Mouse (Mus musculus): ENCODE results near the gene Slc26a10. TPM values are rescaled to one million over a fixed set of nuclear protein-coding genes. Genes with fewer than 3 reads are reported as not detected.
"Not testable (repeated sequence)": the region's sequence is repeated elsewhere in the genome, so short reads cannot be mapped to it uniquely, and the experiment has no call there.

Slc26a10 gene
- total and polyA plus RNA-seq, 2 experiments from 2014 or later: 0.31 to 1.1 TPM

DNA sequence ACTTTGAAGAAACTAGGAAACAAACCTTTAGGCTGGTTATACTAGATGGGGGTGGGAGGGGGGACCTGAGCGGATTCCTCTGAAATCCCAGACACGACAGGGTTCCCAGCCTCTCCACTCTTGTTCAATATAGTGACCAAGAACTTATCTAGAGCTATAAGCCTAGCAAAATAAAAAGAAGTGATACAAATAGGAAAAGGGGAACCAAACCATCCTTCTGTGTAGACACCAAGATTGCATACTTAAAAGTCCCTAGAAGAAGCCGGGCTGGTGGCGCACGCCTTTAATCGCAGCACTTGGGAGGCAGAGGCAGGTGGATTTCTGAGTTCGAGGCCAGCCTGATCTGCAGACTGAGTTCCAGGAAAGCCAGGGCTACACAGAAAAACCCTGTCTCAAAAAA, 27.1 kb downstream of the Slc26a10 start:
- Histone ChIP-seq H3K4me3 (ENCODE audit: low read length) (no peak overlapping the region), H3K4me2 (ENCODE audit: low read depth, low read length) (no peak overlapping the region), H3K36me3 (ENCODE audit: insufficient read depth, low read length) (no peaks in the 10 kb centered on the region), H3K9ac (replicated peaks; ENCODE audit: low read length) (no peak overlapping the region), H3K27ac (no peak overlapping the region), H3K4me1 (ENCODE audit: insufficient read depth, low read length) (no peaks in the 10 kb centered on the region), H3K9me3 (ENCODE audit: low read length) (no peaks in the 10 kb centered on the region), H3K27me3 (ENCODE audit: insufficient read depth, low read length) (no peaks in the 10 kb centered on the region)
- DNase-seq (ENCODE audit: low spot score): no peak
- no peak for ATAC-seq
- TF ChIP-seq CTCF (IDR thresholded peaks at IDR 0.05; ENCODE audit: low read depth): no peak
- 92% methylated on average over 7 of the region's 7 CpGs for WGBS

DNA sequence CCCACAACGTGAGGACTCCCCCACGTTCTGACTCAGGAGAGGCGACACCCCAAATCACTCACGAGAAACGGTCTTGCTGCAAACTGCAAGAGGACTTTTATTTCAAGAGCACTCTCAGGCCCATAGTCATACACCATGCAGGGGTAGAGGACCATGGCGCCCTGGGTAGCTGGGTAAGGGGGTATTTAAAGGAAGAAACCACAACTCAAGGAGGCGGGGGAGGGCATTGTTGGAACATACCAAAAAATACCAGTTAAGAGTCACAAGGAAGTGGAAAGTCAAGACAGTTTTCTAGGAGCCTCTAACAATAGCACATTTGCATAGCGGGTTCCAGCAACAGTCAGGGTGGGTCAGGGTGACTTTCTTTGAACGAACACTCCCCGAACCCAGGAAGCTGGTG, 27.9 kb downstream of the Slc26a10 start:
- not testable (repeated sequence) for H3K4me1 ChIP-seq (ENCODE audit: insufficient read depth, low read length); ATAC-seq; DNase-seq (ENCODE audit: low spot score); H3K9me3 ChIP-seq (ENCODE audit: low read length); H3K4me2 ChIP-seq (ENCODE audit: low read depth, low read length); H3K9ac ChIP-seq (replicated peaks; ENCODE audit: low read length); H3K36me3 ChIP-seq (ENCODE audit: insufficient read depth, low read length); H3K27me3 ChIP-seq (ENCODE audit: insufficient read depth, low read length); H3K27ac ChIP-seq; H3K4me3 ChIP-seq (ENCODE audit: low read length)
- WGBS: 86% methylated on average over 10 of the region's 10 CpGs

DNA sequence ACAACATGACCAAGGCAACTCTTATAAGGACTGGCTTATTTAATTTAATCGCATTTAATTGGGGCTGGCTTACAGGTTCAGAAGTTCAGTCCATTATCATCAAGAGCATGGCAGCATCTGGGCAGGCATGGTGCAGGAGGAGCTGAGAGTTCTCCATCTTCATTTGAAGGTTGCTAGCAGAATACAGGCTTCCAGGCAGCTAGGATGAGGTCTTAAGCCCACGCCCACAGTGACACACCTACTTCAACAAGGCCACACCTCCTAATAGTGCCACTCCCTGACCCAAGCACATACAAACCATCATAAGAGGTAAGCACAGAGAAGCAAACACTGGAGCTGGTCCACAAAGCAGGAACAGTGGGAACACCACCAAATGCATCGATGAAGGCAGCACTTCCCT, 29.2 kb downstream of the Slc26a10 start:
- DNase-seq (ENCODE audit: low spot score); H3K27me3 ChIP-seq (ENCODE audit: insufficient read depth, low read length); ATAC-seq; H3K9ac ChIP-seq (replicated peaks; ENCODE audit: low read length); H3K4me3 ChIP-seq (ENCODE audit: low read length); H3K27ac ChIP-seq; H3K36me3 ChIP-seq (ENCODE audit: insufficient read depth, low read length); H3K4me2 ChIP-seq (ENCODE audit: low read depth, low read length); H3K9me3 ChIP-seq (ENCODE audit: low read length); H3K4me1 ChIP-seq (ENCODE audit: insufficient read depth, low read length): not testable (repeated sequence)
- 95% methylated on average over 3 of the region's 3 CpGs for WGBS

DNA sequence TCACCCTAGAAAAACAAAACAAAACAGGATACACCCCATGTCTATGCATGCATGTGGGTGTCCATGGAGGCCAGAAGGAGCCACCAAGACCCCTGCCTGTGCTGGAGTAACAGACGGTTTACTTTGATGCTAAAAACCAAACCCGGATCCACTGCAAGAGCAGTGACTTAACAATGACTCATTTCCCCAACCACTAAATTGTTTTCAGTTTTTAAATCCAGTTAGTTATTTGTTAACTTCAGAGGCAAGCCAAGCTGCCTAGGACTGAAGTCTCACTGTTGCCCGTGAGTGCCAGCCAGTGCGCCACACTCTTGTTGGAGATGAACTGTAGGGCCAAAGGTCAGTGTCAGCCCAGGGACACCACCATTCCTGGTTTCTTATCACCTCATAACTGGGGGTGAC, 30.0 kb downstream of the Slc26a10 start:
- H3K4me2 ChIP-seq (ENCODE audit: low read depth, low read length): no peak overlapping the region
- no peaks in the 10 kb centered on the region for H3K9me3 ChIP-seq (ENCODE audit: low read length)
- H3K9ac ChIP-seq (replicated peaks; ENCODE audit: low read length): no peak overlapping the region
- no peak for TF ChIP-seq CTCF (IDR thresholded peaks at IDR 0.05; ENCODE audit: low read depth)
- H3K4me1 ChIP-seq (ENCODE audit: insufficient read depth, low read length): no peaks in the 10 kb centered on the region
- H3K27me3 ChIP-seq (ENCODE audit: insufficient read depth, low read length): no peaks in the 10 kb centered on the region
- H3K36me3 ChIP-seq (ENCODE audit: insufficient read depth, low read length): no peaks in the 10 kb centered on the region
- ATAC-seq: no peak
- no peak for DNase-seq (ENCODE audit: low spot score)
- no peak overlapping the region for H3K4me3 ChIP-seq (ENCODE audit: low read length)
- no peak overlapping the region for H3K27ac ChIP-seq
- 81% methylated on average over 4 of the region's 4 CpGs for WGBS

DNA sequence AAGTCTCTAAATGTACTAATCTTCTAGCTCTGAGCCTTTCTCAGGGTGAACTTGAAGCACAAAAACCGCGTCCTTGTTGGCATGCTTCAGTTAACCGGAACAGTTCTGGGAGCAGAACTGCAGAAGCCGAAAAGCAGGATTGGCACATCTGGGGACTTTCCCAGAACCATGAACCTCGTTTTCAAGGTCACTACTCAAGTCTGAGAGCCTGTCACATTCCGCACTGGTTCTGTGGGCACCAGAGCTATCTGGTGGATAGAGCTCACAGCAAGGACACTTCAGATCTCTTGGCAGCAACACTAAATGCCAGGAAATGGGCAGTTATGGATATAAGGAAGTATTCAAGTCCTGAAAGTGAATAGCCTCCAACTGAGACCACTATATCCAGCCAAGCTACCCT, 33.3 kb downstream of the Slc26a10 start:
- DNase-seq (ENCODE audit: low spot score) (no peak), ATAC-seq (no peak)
- 60% methylated on average over 6 of the region's 6 CpGs for WGBS
- H3K4me1 ChIP-seq (ENCODE audit: insufficient read depth, low read length): no peaks in the 10 kb centered on the region
- no peaks in the 10 kb centered on the region for H3K9me3 ChIP-seq (ENCODE audit: low read length)
- no peak overlapping the region for H3K27ac ChIP-seq
- no peak overlapping the region for H3K9ac ChIP-seq (replicated peaks; ENCODE audit: low read length)
- H3K4me3 ChIP-seq (ENCODE audit: low read length): no peak overlapping the region
- no peak for TF ChIP-seq CTCF (IDR thresholded peaks at IDR 0.05; ENCODE audit: low read depth)
- H3K27me3 ChIP-seq (ENCODE audit: insufficient read depth, low read length): no peaks in the 10 kb centered on the region
- no peak overlapping the region for H3K4me2 ChIP-seq (ENCODE audit: low read depth, low read length)
- H3K36me3 ChIP-seq (ENCODE audit: insufficient read depth, low read length): no peaks in the 10 kb centered on the region

DNA sequence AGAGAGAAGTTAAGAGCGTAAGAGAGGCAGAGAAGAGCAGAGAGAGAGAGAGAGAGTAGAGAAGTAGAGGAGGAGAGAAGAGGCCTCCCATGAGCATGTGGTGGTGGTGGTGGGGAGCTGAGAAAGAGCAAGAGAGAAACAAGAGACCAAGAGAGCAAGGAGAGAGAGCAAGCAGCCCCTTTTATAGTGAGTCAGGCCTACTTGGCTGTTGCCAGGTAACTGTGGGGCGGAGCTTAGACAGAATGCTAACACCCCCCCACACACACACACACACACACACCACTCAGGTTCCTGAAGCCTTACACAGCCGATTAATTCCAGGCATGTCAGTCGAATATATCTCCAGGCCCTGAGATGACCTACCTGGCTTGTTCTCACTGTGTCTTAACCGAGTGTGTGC, 35.1 kb downstream of the Slc26a10 start:
- TF ChIP-seq CTCF (IDR thresholded peaks at IDR 0.05; ENCODE audit: low read depth): no peak
- no peak overlapping the region for H3K4me2 ChIP-seq (ENCODE audit: low read depth, low read length)
- H3K9ac ChIP-seq (replicated peaks; ENCODE audit: low read length): no peak overlapping the region
- no peaks in the 10 kb centered on the region for H3K9me3 ChIP-seq (ENCODE audit: low read length)
- no peak overlapping the region for H3K27ac ChIP-seq
- WGBS: 83% methylated on average over 5 of the region's 5 CpGs
- no peaks in the 10 kb centered on the region for H3K4me1 ChIP-seq (ENCODE audit: insufficient read depth, low read length)
- H3K4me3 ChIP-seq (ENCODE audit: low read length): no peak overlapping the region
- no peak for DNase-seq (ENCODE audit: low spot score)
- no peaks in the 10 kb centered on the region for H3K27me3 ChIP-seq (ENCODE audit: insufficient read depth, low read length)
- H3K36me3 ChIP-seq (ENCODE audit: insufficient read depth, low read length): no peaks in the 10 kb centered on the region
- no peak for ATAC-seq

DNA sequence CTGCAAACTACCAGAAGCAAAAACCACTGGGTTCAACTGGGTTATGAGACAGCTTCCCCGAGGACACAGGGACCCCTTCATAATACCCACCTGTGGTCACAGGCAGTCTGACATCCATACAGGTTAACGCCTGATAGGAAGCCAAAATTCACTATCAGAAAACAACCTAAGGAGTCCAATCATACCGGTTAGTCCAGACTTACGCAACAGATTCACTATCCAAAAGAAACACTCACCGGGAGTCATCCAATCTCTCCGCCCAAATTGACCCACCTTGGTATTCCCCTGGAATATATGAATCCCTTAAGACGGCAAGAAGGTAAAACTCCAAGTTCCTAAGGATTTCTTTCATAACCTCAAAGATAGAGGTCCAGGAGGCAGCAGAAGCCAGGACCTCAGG, 35.9 kb downstream of the Slc26a10 start:
- DNase-seq (ENCODE audit: low spot score): no peak
- no peak for ATAC-seq
- Histone ChIP-seq H3K9me3 (ENCODE audit: low read length) (no peaks in the 10 kb centered on the region), H3K27me3 (ENCODE audit: insufficient read depth, low read length) (no peaks in the 10 kb centered on the region), H3K4me1 (ENCODE audit: insufficient read depth, low read length) (no peaks in the 10 kb centered on the region), H3K27ac (no peak overlapping the region), H3K36me3 (ENCODE audit: insufficient read depth, low read length) (no peaks in the 10 kb centered on the region), H3K4me3 (ENCODE audit: low read length) (no peak overlapping the region), H3K9ac (replicated peaks; ENCODE audit: low read length) (no peak overlapping the region), H3K4me2 (ENCODE audit: low read depth, low read length) (no peak overlapping the region)
- 89% methylated on average over 7 of the region's 7 CpGs for WGBS
- TF ChIP-seq CTCF (IDR thresholded peaks at IDR 0.05; ENCODE audit: low read depth): no peak

All from hindbrain, postnatal 0 days (tissue).